Mouse (Mus musculus): ENCODE measurements around the gene Arhgap27. TPM values are rescaled to one million over a fixed set of nuclear protein-coding genes. Genes with fewer than 3 reads are reported as not detected.
"Not testable (repeated sequence)": the region's sequence is repeated elsewhere in the genome, so short reads cannot be mapped to it uniquely, and the experiment has no call there.

The Arhgap27 gene
- total RNA-seq (2021) = 10 to 100 TPM in 1 of 2 experiments, 1 to 10 TPM in 1; 9.8 to 10.1 TPM
- long read RNA-seq, experiment 1, partial matches to known transcripts = 4 of 5 reads
- long read RNA-seq, experiment 1, other reads (novel, unspliced or antisense) = 1 of 5 reads
- long read RNA-seq, experiment 2, partial matches to known transcripts = 2 of 9 reads
- long read RNA-seq, experiment 2, other reads (novel, unspliced or antisense) = 6 of 9 reads

DNA sequence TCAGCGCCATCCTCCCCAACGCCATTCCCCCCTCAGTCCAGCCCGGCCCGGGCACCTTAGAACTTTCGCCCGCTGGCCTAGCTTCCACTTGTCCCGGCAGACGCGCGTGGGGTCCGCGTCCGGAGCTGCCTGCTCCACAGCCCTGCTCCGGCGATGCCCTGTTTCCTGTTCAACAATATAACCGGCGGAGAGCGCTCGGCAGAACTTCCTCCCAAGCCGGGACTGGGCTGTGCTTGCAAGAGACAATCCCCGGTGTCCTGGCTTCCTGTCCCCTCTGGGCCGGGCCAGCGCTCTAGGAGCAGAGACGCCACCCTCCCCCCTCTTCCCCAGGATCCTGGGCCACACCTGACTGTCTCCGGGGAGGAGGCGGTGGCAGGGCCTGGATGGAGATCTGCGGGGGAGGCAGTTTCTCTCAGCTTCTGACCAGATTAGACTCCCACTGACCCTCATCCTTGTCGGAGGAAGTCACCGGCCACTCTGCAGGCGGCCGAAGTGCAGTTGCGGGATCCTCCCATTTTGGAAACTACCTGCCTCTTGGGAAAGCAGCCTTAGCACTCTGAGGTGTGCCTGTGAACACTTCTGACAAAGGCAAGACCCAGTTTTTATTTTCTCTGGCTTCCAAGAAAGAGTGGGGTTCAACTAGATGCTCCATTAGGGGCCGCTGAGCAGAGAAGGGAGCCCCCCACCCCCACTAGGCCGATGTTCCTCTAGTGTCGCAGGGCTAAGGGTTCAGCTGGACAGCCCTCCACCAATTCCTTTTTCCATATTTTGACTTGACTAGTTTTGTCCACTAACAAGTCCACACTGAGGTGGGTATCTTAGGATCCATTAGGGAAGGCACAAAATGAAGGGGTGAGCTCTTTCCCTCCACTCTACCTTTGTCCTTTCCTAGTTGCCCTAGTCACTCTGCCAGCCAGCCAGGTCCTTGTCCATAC is at the start of gene Arhgap27:
Gene Arhgap27 (minus strand): TSS at position 479 of the 935 bp plus-strand sequence.
- DNase-seq (ENCODE audit: low spot score in 2 of 2) = peak in 1 of 2 experiments; percentile 45

DNA sequence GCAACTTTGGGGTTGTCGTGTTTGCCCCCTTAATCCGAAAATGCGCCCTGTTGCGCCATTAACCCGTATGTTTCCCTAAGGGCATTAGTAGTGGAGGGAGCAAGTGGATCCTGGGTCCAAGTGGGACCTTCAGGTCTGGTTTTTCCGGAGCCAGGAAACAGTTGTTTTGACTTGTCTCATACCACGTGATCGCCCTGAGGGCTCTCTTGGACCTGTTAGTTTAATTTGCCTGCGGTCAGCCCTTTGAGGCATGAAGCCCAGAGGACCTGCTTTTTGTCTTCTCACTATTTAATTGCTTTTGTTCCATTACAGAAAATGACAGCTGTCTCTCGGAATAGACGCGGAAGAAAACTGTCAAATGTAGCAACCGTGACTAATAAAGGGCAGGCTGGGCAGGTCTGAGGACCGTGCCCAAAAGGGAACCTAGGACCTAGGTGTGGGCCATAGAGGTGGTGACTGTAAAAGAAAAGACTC is 49.5 kb upstream of the Arhgap27 start:
- no peak for DNase-seq (ENCODE audit: low spot score in 2 of 2)

DNA sequence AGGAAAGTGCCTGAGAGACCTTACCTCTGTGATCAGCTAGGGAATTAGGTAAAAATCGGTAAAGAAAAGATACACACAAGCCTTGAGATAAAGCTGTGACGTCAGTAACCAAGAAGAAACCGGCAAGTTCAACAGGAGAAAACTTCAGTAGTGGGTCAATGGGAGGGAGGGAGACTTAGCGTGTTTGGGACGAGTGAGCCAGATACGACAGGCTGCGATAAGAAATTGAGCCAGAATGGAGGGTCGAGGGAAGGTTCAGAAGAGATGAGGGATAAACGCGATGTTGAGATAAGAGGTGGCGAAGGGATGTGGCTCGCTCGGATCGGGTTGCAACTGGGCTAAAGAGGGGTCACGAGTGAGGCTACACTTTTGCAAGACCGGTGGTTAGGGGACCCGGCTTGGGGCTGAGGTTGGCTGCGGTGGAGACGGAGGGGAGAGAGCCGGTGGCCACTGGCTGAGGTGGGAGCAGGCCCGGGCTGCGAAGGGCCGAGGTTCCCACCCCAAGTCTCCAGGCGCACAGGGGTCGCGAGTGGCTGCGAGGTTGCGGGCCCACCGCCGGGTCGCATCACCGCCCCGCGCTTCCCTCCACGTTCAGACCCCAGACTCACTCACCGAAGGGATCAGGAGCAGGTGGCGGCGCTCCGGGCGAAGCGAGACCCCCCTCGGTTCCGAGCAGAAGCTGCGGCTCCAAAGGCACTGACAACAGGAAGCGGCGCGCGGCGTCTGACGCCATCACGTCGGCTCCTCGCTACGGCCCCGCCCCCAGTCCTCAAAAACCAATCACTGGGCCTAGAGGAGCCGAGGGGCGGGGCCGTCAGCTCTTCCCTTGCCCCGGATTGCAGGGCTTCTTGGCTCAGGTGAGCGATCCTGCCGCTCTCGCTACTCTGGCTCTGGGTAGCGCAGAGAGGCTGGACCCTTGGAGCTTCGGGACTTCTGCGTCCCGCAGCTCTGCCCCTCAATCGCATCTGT is 48.8 kb upstream of the Arhgap27 start, which contains the start of gene Plekhm1:
Gene Plekhm1 (minus strand): TSS at position 707 of the 969 bp plus-strand sequence.
- peak; percentile 92 to 97 for DNase-seq (ENCODE audit: low spot score in 2 of 2)

DNA sequence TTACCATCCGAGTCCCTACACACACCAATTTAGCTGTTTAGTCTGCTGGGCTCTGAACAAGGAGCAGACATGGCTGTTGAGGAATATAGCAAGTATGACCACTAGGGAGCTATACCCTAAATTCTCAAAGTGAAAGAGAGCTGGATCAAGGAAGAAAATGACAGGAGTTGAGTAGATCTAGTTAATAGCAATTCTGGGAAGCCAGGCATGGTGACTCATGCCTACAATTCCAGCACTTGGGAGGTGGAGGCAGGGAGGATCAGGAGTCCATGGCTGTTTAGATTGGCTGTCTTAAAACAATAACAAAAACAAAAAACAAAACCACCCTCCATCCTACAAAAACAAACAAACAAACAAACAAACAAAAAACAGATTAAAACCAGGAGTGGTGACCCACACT is 47.8 kb upstream of the Arhgap27 start:
- no peak for DNase-seq (ENCODE audit: low spot score in 2 of 2)

DNA sequence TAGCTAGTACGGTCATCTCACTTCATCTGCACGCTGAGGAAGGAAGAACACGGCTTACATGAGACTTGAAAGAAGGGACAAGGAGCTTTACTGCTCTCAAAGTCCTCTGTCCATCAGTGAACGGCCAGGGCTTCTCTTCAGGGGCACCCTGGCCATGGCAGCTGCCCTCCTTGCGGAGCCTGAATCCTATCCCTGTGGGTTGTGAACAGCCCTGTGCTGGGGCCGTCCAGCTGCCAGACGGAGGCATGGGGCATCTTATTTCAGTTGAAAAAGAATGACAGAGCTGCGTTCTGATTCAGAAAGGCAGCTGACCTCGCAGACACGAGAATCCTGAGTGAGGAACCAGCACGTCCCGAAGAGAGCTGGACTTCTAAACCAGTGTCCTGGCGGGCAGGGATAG is 45.4 kb upstream of the Arhgap27 start:
- DNase-seq (ENCODE audit: low spot score in 2 of 2) = no peak

DNA sequence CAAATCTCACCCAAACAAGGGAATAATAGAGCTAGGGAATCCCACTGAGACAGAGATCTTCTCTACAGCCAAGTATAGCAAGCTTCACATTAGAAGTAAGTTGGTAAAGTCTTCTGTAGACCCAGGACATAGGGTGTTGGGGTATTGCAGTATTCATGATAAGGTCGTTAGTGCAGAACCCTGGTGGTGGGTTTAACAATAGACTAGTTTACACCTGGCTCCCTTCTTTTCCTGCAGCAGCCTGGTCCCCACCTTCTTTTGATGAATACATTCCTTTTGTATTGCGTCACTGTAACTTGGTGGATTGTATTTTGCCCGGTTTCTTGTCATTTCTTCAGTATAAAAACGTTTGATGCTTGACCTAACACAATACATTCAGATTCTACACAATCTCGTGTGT is 43.6 kb upstream of the Arhgap27 start:
- DNase-seq (ENCODE audit: low spot score in 2 of 2) = not testable (repeated sequence)

DNA sequence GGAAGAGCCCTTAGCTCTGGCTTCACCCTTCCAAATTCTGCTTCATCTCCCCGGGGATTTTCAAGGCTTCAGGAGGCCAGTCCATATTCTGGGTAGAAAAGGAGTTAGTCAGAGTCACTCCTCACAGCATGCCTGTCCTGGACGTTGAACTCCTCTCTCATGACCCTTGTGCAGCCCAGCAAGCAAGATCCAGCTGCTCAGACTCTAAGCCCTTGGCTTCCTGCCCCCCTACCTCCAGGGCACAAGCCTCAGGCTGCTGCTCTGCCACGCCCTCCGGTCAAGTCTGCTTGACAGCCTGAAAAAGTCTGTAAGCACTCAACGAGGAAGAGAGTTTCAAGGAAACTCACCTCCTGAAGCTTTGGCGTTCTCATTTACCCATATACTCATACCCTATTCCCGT is 43.1 kb upstream of the Arhgap27 start:
- DNase-seq (ENCODE audit: low spot score in 2 of 2) = no peak

DNA sequence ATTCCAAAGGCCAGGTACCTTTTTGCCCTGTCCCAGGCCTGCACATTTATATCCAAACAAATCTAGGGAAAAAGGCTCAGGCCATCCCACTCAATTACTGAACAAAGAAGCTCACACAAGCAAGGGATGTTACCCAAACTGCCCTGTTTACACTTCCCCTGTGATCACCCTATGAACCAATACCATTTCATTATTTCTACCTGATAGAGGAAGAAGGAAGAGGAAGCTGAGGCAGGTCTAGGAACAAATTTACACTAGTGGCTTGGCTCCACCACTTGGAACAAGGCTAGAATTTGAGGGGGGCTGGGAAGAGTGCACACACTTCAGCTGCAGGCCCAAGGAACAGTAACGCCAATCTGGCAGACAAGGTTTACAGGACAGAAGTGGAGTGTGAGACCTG is 42.3 kb upstream of the Arhgap27 start:
- DNase-seq (ENCODE audit: low spot score in 2 of 2) = no peak

DNA sequence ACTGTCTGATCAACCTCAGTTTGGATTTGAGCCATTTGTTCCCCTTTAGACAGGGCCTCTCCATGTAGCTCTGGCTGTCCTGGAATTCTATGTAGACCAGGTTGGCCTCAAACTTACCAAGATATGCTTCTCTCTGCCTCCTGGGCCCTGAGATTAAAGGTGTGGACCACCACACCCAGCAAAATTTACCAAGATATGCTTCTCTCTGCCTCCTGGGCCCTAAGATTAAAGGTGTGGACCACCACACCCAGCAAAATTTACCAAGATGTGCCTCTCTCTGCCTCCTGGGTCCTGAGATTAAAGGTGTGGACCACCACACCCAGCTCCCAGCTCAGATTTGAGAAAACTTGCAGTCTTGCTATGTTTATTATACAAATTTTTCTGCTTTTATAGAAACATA is 41.1 kb upstream of the Arhgap27 start:
- DNase-seq (ENCODE audit: low spot score in 2 of 2) = no peak

DNA sequence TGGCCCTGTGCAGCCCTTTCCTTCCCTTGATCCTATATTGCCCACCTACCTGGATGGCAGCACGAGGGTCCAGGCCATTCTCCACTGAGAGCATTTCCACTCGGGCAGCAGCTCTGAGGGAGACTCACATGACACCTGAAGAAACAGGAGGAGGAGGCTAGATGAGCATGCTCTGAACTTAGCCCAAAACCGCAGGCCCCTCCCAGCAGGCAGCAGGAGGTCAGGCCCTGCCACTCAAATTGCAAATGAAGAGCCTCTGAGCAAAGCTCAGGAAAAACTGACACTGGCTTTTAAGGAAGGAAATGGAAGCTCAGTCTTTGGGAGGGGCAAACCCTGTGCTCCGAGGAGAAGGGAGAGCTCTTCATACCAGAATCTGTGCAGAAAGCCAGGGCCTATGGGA is 40.3 kb upstream of the Arhgap27 start:
- no peak for DNase-seq (ENCODE audit: low spot score in 2 of 2)

DNA sequence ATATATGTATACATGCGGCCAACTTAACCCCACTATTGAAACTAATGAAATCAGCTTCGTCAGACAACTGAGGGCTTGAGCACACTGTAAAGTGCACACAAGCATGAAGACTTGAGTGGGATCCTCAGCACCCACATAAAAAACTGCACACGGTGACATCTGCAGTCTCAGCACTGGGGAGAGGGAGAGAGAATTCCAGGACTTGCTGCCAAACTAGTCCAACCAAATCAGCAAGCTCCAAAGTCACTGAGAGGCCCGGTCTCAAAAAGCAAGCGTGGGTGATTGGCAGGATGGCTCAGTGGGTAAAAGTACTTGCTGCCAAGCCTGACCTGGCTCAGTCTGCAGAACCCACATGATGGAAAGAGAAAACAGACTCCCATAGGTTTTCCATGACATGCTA is 39.2 kb upstream of the Arhgap27 start:
- peak in 1 of 2 experiments; percentile 41 for DNase-seq (ENCODE audit: low spot score in 2 of 2)

DNA sequence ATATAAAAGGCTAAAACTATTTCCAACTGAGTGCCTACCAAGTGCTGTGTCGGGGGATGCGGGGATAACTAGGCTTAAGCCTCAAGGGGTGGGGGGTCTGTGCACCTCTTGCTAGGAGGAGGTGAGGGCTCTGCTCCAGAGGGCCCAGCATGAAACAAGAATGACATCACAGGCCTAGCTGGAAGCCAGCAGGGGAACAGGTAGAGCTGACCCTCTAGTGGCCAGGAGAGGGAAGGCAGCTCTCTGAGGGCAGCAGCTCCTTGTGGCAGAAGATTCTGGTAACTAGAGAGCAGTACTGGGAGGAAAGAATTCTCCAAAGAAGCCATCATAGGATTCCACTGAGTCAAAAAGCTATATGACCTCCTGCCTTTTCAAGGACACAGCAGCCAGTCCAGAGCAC is 38.7 kb upstream of the Arhgap27 start:
- DNase-seq (ENCODE audit: low spot score in 2 of 2) = peak in 1 of 2 experiments; percentile 16

DNA sequence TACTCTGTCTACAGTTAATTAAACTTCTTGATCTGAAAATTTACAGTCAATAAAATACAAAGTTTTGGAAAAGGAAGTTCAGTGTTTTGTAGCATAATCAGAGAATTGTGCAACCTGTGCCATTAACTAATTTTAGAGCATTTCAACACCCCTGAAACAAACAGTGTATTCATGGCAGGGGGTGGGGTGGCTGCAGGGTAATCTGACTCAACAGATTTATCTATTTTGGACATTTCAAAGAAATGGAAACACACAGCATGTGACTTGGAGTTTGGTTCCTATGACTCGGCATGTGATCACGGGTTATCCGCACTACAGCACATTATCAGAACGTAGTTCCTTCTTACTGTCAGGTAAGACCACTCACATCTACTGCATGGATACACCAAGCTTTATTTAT is 36.5 kb upstream of the Arhgap27 start:
- no peak for DNase-seq (ENCODE audit: low spot score in 2 of 2)

DNA sequence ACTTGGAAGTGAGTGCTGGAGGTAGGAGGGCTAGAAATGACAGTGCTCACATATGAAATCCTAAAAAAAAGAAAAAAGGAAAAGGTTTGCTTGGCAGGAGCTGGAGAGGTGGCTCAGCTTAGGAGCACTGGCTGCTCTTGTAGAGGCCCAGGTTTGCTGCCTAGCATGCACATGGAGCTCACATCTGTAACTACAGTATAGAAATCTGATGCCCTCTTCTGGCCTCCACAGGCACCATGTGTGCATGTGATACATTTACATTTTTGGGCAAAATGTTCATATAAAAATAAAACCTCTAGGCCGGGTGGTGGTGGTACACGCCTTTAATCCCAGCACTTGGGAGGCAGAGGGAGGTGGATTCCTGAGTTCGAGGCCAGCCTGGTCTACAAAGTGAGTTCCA is 35.6 kb upstream of the Arhgap27 start:
- DNase-seq (ENCODE audit: low spot score in 2 of 2) = no peak

DNA sequence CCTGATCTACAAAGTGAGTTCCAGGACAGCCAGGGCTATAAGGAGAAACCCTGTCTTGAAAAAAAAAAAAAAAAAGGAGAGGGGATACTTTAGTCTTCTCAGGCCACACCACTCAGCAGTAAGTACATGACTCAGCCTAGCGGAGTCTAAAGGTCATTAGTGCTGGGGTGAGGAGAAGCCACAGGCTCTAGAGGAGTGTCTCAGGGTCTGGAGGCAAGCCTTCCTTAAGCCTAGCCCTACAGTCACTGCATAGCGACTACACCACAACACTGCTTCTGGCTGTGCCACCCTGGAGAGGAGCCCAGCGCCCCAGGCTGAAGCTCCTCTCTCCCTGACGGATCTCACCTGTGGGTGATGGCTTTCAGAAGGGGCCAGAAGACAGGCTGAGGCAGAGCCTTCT is 33.2 kb upstream of the Arhgap27 start:
- no peak for DNase-seq (ENCODE audit: low spot score in 2 of 2)

DNA sequence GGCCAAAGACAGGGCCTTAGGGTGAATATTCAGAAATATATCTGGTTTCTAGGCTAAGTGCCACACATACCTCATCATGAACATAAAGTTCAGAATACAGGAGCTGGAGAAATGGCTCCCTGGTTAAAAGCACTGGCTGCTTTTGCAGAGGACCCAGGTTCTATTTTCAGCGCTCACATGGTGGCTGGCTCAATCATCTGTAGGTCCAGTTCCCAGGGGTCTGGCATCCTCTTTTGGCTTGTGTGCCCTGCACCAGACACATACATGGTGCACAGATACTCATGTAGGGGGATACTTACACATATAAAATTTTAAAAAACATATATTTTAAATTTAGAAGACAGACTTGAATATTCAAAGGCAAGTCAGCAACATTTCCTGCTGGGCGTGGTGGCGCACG is 32.7 kb upstream of the Arhgap27 start:
- DNase-seq (ENCODE audit: low spot score in 2 of 2) = no peak

DNA sequence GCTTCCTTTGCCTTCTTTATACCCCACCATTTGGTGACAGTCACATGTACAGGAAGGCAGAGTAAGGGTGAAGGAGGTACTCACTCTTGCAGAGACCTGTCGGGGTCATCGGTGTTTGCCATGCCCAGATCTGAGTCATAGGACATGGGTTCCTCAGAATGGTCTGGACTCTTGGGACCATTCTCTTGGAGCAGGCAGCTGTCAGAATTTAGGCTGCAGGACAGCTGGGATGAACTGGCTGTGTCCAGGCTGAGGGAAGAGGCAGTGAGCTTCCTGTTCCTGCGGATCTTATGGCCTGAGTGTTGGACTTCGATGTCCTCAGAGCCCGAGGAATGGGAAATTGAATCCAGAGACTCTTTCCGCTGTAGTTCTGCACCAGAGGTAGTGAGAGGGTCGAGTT is 31.1 kb upstream of the Arhgap27 start:
- no peak for DNase-seq (ENCODE audit: low spot score in 2 of 2)

DNA sequence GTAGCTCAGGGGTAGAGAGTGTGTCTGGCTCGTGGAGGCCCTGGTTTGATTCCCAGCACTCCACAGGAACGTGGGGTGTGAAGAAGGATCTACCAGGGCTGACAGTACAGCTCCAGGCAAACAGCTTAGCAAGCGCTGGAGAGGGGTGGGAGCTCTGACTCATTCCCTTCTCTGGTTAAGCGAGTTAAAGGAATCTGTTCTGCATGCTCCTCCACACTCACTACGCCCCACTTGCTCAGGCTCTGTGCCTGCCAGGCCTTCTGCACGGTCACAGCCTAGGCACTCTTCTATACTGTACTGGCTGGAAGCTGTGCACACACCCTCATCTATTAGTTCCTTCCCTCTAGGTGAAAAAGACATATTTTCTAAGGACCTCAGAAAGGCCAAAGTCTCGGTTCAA is 30.5 kb upstream of the Arhgap27 start:
- no peak for DNase-seq (ENCODE audit: low spot score in 2 of 2)

DNA sequence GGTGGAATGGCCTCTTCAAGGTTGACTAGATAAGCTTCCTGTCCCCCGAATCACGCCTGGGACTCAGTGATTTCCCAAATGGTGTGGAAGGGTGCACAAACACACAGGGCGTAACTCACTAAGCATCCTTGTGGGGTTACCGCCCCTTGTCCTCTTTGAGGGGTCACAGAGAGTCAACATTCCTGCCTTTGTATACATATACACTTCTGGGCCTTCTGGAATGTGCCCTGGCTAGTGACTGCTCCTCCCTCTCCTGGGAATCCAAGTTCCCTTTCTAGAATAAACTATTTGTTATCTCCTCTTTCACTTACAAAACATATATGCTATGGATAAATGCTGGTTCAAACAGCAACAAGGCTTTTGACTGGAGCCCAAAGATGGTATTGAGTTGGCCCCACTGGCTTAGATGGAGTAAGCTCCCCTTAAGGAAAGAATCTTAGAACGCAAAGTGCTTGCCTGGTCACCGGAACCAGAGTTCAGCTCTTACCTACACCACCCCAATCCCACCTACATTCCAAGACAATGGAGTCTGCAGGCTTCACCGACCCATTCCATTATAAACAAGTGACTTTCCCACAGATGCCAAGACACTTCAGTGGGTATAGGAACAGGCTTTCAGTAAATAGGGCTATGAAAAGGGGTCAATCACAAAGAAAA is 24.5 kb upstream of the Arhgap27 start:
- DNase-seq (ENCODE audit: low spot score in 2 of 2) = no peak

DNA sequence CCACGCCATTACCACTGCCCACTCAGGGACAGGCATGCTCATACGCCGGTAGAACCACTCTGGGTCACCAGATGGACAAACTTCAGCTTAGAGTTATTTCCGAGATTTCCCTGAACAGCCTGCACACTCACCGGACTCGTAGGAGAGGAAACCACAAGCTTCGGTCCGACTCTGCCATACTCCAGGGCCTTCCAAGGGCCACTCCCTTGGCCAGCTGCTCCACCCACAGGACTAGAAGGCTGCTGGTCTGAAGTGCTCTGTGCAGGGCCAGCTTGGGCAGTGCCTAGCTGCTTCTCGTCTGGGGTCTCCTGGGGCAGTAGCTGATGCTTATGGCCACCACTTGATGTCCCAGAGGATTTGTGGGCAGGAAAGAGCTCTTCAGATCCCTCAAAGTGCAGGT is 23.3 kb upstream of the Arhgap27 start:
- no peak for DNase-seq (ENCODE audit: low spot score in 2 of 2)
